Mouse (Mus musculus) gonadal fat pad, adult 2 months (tissue): ENCODE results near the gene Gspt1. TPM values are rescaled to one million over a fixed set of nuclear protein-coding genes. Genes with fewer than 3 reads are reported as not detected.

Source experiments
- DNase-seq: peaks from one replicate; pipeline ENCODE4 v3.0.0-alpha.2; 2012; ENCODE audit warnings: low read depth
- polyA plus RNA-seq: library from polyadenylated mRNA; depleted of rRNA; stranded (reverse); fragments of >200 nt; gene quantifications from 2 replicates; pipeline ENCODE4 v1.2.3, GENCODE M21; 2012; rRNA removed

The Gspt1 gene
- polyA plus RNA-seq, 1 experiment = 13.6 TPM

GRCm38 (mm10) chr16:11203600-11204390, 50.3 kb downstream of the Gspt1 start:
- no peak for DNase-seq

- no peak for DNase-seq
Observed at GRCm38 (mm10) chr16:11202571-11203554, 51.3 kb downstream of the Gspt1 start, which contains the start of gene Rsl1d1. Gene Rsl1d1 (minus strand): TSS chr16:11203331.

- no peak for DNase-seq
Observed at GRCm38 (mm10) chr16:11201740-11202394, 52.3 kb downstream of the Gspt1 start.

GRCm38 (mm10) chr16:11200247-11200646, 53.9 kb downstream of the Gspt1 start:
- no peak for DNase-seq

GRCm38 (mm10) chr16:11198467-11198866, 55.7 kb downstream of the Gspt1 start:
- DNase-seq = no peak

GRCm38 (mm10) chr16:11197052-11197451, 57.1 kb downstream of the Gspt1 start:
- DNase-seq = no peak

GRCm38 (mm10) chr16:11193231-11193630, 60.9 kb downstream of the Gspt1 start:
- DNase-seq = no peak

GRCm38 (mm10) chr16:11190150-11190549, 64.0 kb downstream of the Gspt1 start:
- no peak for DNase-seq

GRCm38 (mm10) chr16:11177404-11177803, 76.7 kb downstream of the Gspt1 start:
- no peak for DNase-seq

GRCm38 (mm10) chr16:11176884-11177244, 77.3 kb downstream of the Gspt1 start:
- DNase-seq = no peak

GRCm38 (mm10) chr16:11176208-11176883, 77.8 kb downstream of the Gspt1 start, which contains the start of gene Zc3h7a:
Gene Zc3h7a (minus strand): TSS chr16:11176393.
- DNase-seq = no peak

- DNase-seq = no peak
Observed at GRCm38 (mm10) chr16:11175489-11176207, 78.5 kb downstream of the Gspt1 start.

GRCm38 (mm10) chr16:11175100-11175488, 79.0 kb downstream of the Gspt1 start:
- DNase-seq = no peak

GRCm38 (mm10) chr16:11174671-11175081, 79.4 kb downstream of the Gspt1 start:
- DNase-seq = no peak

GRCm38 (mm10) chr16:11171679-11172078, 82.4 kb downstream of the Gspt1 start:
- no peak for DNase-seq

Other genes starting within 250 kb of the Gspt1 start
- gene Snn, start 193.4 kb downstream of the Gspt1 start, polyA plus RNA-seq = 25.3 and 28.0 TPM in 2 replicates
- gene Litaf, start 188.2 kb downstream of the Gspt1 start, polyA plus RNA-seq = 276 and 297 TPM in 2 replicates
- gene Txndc11, start 119.7 kb downstream of the Gspt1 start, polyA plus RNA-seq = 36.4 and 39.1 TPM in 2 replicates
- gene Zc3h7a, start 77.9 kb downstream of the Gspt1 start, polyA plus RNA-seq = 69.8 and 76.3 TPM in 2 replicates
- 8.5 and 8.9 TPM in 2 replicates for gene Rsl1d1, start 51.0 kb downstream of the Gspt1 start, polyA plus RNA-seq
- gene Tnfrsf17, start 59.5 kb upstream of the Gspt1 start, polyA plus RNA-seq = 1.3 and 1.5 TPM in 2 replicates
- gene Snx29, start 68.6 kb upstream of the Gspt1 start, polyA plus RNA-seq = 5.6 and 6.1 TPM in 2 replicates